Mouse (Mus musculus) spleen, adult 2 months (tissue): ENCODE results near the gene Jade2. TPM values are rescaled to one million over a fixed set of nuclear protein-coding genes. Genes with fewer than 3 reads are reported as not detected.
"Not testable (repeated sequence)": the region's sequence is repeated elsewhere in the genome, so short reads cannot be mapped to it uniquely, and the experiment has no call there.

ENCODE experiments used
- DNase-seq, 2 experiments: peaks; one replicate each; pipeline versions ENCODE4 v3.0.0 to v3.0.0-alpha.2; 2012 to 2021; ENCODE audit warnings: low spot score in 2 of 2, low read depth in 1 of 2
- H3K27ac ChIP-seq: fragments of 200-500 bp; 2 replicates; pipeline ENCODE4 v1.5.1; 2012; ENCODE audit warnings: low read length, inconsistent platforms; ENCODE audit not compliant: insufficient read depth
- H3K27me3 ChIP-seq: fragments of 200-500 bp; 2 replicates; pipeline ENCODE4 v1.6.1; 2012; ENCODE audit warnings: mild to moderate bottlenecking, moderate library complexity, low read length, inconsistent platforms; ENCODE audit not compliant: control insufficient read depth, insufficient read depth
- H3K36me3 ChIP-seq: fragments of 200-500 bp; 2 replicates; pipeline ENCODE4 v1.6.1; 2012; ENCODE audit warnings: mild to moderate bottlenecking, low read length, inconsistent platforms; ENCODE audit not compliant: control insufficient read depth, insufficient read depth
- H3K4me1 ChIP-seq: fragments of 200-500 bp; 2 replicates; pipeline ENCODE4 v1.6.1; 2011; ENCODE audit warnings: inconsistent platforms; ENCODE audit not compliant: control insufficient read depth, insufficient read depth, insufficient read length
- H3K4me3 ChIP-seq: fragments of 200-500 bp; 2 replicates; pipeline ENCODE4 v1.5.1; 2011; ENCODE audit warnings: mild to moderate bottlenecking, inconsistent platforms; ENCODE audit not compliant: insufficient read depth, insufficient read length; ENCODE audit errors: extremely low read depth
- CTCF ChIP-seq: fragments of 200-500 bp; IDR thresholded peaks from 2 replicates; pipeline ENCODE4 v1.5.1; 2011; ENCODE audit warnings: mild to moderate bottlenecking, inconsistent platforms; ENCODE audit not compliant: insufficient read depth, insufficient read length, insufficient replicate concordance; ENCODE audit errors: extremely low read depth
- POLR2A ChIP-seq: fragments of 200-500 bp; IDR thresholded peaks from 2 replicates; pipeline ENCODE4 v1.6.1; 2011; ENCODE audit warnings: low read depth, low read length, inconsistent platforms
- WGBS: fragments of 180-500 bp; shearing (Covaris S2); methylation state at CpG from one replicate; pipeline ENCODE4 v1.1.7; 2018; 5-methylcytosine and 5-hydroxymethylcytosine counted together
- polyA plus RNA-seq: library from polyadenylated mRNA; depleted of rRNA; stranded (reverse); fragments of >200 nt; gene quantifications from 2 replicates; pipeline ENCODE4 v1.2.3, GENCODE M21; 2012

The Jade2 gene
- polyA plus RNA-seq, 1 experiment: 24.8 TPM

GRCm38 (mm10) chr11:51796272-51796671 is 61.2 kb downstream of the Jade2 start:
- TF ChIP-seq CTCF (no peak), POLR2A (no peak)
- H3K4me1 ChIP-seq: peaks cover 6% of the 10 kb centered on the region; the same call in 1 of the 2 replicates
- WGBS: 78% methylated on average over 4 of the region's 4 CpGs
- H3K27ac ChIP-seq: no peak overlapping the region
- H3K36me3 ChIP-seq: peaks cover 7% of the 10 kb centered on the region
- DNase-seq: no peak
- H3K4me3 ChIP-seq: no peak overlapping the region
- H3K27me3 ChIP-seq: no peaks in the 10 kb centered on the region

GRCm38 (mm10) chr11:51790662-51791061 is 66.8 kb downstream of the Jade2 start:
- WGBS: 96% methylated on average over 7 of the region's 7 CpGs
- no peak overlapping the region for H3K4me3 ChIP-seq
- H3K4me1 ChIP-seq: no peaks in the 10 kb centered on the region
- peaks cover 26% of the 10 kb centered on the region for H3K36me3 ChIP-seq
- no peak for TF ChIP-seq POLR2A
- no peak for TF ChIP-seq CTCF
- no peaks in the 10 kb centered on the region for H3K27me3 ChIP-seq
- no peak for DNase-seq
- no peak overlapping the region for H3K27ac ChIP-seq

- not testable (repeated sequence) for H3K4me3 ChIP-seq, H3K27me3 ChIP-seq, DNase-seq, H3K4me1 ChIP-seq, H3K27ac ChIP-seq
- H3K36me3 ChIP-seq: peaks cover 27% of the 10 kb centered on the region
- WGBS: 91% methylated on average over 4 of the region's 4 CpGs
Observed at GRCm38 (mm10) chr11:51789735-51790134, 67.7 kb downstream of the Jade2 start.

- TF ChIP-seq POLR2A: no peak
- TF ChIP-seq CTCF: peak; percentile 17; the same call in 1 of the 2 replicates
- H3K27me3 ChIP-seq: no peaks in the 10 kb centered on the region
- DNase-seq: peak in 1 of 2 experiments; percentile 22
- no peaks in the 10 kb centered on the region for H3K4me1 ChIP-seq
- H3K36me3 ChIP-seq: peaks cover 29% of the 10 kb centered on the region
- H3K27ac ChIP-seq: no peak overlapping the region
- WGBS: 93% methylated on average over 6 of the region's 6 CpGs
- H3K4me3 ChIP-seq: no peak overlapping the region
Observed at GRCm38 (mm10) chr11:51785926-51786325, 71.5 kb downstream of the Jade2 start.

- TF ChIP-seq CTCF: no peak
- no peak for TF ChIP-seq POLR2A
- no peak overlapping the region for H3K4me3 ChIP-seq
- peaks cover 28% of the 10 kb centered on the region for H3K36me3 ChIP-seq
Observed at GRCm38 (mm10) chr11:51782721-51783120, 74.7 kb downstream of the Jade2 start.

GRCm38 (mm10) chr11:51780773-51781267 is 76.6 kb downstream of the Jade2 start:
- 89% methylated on average over 9 of the region's 9 CpGs for WGBS
- Histone ChIP-seq H3K27me3 (no peaks in the 10 kb centered on the region), H3K27ac (no peak overlapping the region), H3K4me3 (no peak overlapping the region), H3K4me1 (no peaks in the 10 kb centered on the region), H3K36me3 (peaks cover 20% of the 10 kb centered on the region)
- TF ChIP-seq CTCF: no peak
- TF ChIP-seq POLR2A: no peak
- no peak for DNase-seq

More at GRCm38 (mm10) chr11:51782721-51783120, 74.7 kb downstream of the Jade2 start:
- 92% methylated on average over 6 of the region's 6 CpGs for WGBS
- Histone ChIP-seq H3K4me1 (no peaks in the 10 kb centered on the region), H3K27ac (no peak overlapping the region), H3K27me3 (no peaks in the 10 kb centered on the region)
- no peak for DNase-seq

GRCm38 (mm10) chr11:51777478-51777877 is 80.0 kb downstream of the Jade2 start:
- Histone ChIP-seq H3K27me3 (no peaks in the 10 kb centered on the region), H3K4me3 (no peak overlapping the region), H3K27ac (no peak overlapping the region), H3K4me1 (no peaks in the 10 kb centered on the region), H3K36me3 (peaks cover 10% of the 10 kb centered on the region)
- DNase-seq: no peak
- 88% methylated on average over 5 of the region's 5 CpGs for WGBS
- TF ChIP-seq POLR2A: no peak
- no peak for TF ChIP-seq CTCF

- no peak for DNase-seq
- WGBS: 89% methylated on average over 3 of the region's 3 CpGs
- Histone ChIP-seq H3K36me3 (peaks cover 5% of the 10 kb centered on the region), H3K27ac (no peak overlapping the region), H3K4me1 (no peaks in the 10 kb centered on the region), H3K4me3 (no peak overlapping the region), H3K27me3 (no peaks in the 10 kb centered on the region)
- no peak for TF ChIP-seq CTCF
- TF ChIP-seq POLR2A: no peak
Observed at GRCm38 (mm10) chr11:51775507-51775906, 81.9 kb downstream of the Jade2 start.
